Mouse (Mus musculus): Measurements from ENCODE around the gene Olfr535. TPM values are rescaled to one million over a fixed set of nuclear protein-coding genes. Genes with fewer than 3 reads are reported as not detected.
A peak's percentile ranks its signal among the peaks of the same experiment; 100 is the strongest.
"Not testable (repeated sequence)": the region's sequence is repeated elsewhere in the genome, so short reads cannot be mapped to it uniquely, and the experiment has no call there.

Olfr535 gene
- polyA plus RNA-seq, 1 experiment from 2014 or later: not detected

DNA sequence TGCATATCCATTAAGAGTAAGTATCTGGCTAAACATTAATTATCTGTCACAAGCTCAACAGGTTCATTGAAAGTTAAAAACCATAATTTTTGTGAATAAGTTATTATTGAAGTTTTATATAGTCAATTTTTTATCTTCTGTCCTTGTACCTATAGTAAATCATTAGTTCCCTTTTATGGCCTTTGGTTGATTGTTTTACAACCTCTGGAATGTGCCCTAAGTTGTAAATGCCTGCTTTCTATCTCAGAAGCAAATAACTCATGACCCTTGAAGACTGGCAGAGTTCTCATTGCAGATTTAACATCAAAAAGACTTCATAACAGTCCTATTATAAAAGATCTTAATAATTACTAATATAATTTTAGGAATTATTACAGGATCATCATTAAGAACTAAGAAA, 10.7 kb downstream of the Olfr535 start:
- peak; percentile 72 for ATAC-seq

DNA sequence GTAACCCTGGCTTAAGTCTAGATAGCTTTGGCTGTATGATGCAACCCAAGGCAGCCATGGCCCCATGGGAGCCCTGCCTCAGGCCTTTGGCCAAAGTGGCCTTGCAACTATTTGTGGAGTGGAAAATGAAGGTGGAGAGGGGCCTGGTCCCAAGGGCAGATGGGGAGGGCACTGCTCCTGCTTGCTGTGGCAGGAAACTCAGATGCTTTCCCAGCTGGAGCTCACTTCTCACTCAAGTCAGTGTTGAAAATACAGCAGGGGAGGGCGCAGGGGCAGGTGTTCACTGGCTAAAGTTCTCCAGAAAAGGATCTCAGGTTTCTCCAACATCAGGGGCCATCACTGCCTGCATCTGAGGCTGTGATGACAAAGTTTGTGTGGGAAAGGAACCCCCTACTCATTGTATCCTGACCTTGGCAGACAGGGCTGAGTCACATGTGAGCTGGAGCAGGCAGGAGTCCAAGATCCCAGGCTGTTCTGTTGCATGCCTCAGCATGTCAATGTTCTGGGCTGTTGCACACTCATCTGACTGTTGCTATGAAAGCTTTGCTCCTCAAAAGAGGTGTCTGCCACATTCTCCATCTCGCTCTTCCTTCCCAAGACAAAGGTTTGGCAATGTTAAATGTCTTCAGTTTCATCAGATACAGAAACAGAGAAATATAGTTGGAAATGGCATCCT, 23.5 kb downstream of the Olfr535 start, which contains the start of gene Olfr536:
Olfr536 (minus strand) TSS at position 51 of the 676 bp plus-strand sequence.
- not testable (repeated sequence) for H3K27me3 ChIP-seq (replicated peaks; ENCODE audit: control insufficient read depth, insufficient read depth, low read length); H3K27ac ChIP-seq (ENCODE audit: low read depth, low read length); H3K9me3 ChIP-seq (ENCODE audit: control insufficient read depth); ATAC-seq; H3K36me3 ChIP-seq (ENCODE audit: control insufficient read depth, insufficient read depth); H3K4me2 ChIP-seq (replicated peaks; ENCODE audit: low read depth); H3K9ac ChIP-seq (ENCODE audit: low read depth, low read length); H3K4me3 ChIP-seq (ENCODE audit: low read depth, low read length); H3K4me1 ChIP-seq (replicated peaks; ENCODE audit: control insufficient read depth, insufficient read depth, low read length)
- 76% methylated on average over 1 of the region's 2 CpGs for WGBS

More for the DNA sequence above, 10.7 kb downstream of the Olfr535 start:
- no peaks in the 10 kb centered on the region for H3K27me3 ChIP-seq (replicated peaks; ENCODE audit: control insufficient read depth, insufficient read depth, low read length)
- no peaks in the 10 kb centered on the region for H3K36me3 ChIP-seq (ENCODE audit: control insufficient read depth, insufficient read depth)
- H3K4me2 ChIP-seq (replicated peaks; ENCODE audit: low read depth): no peak overlapping the region
- TF ChIP-seq CTCF (IDR thresholded peaks at IDR 0.05; ENCODE audit: low read depth): no peak
- H3K27ac ChIP-seq (ENCODE audit: low read depth, low read length): no peak overlapping the region
- no peaks in the 10 kb centered on the region for H3K9me3 ChIP-seq (ENCODE audit: control insufficient read depth)
- H3K4me3 ChIP-seq (ENCODE audit: low read depth, low read length): no peak overlapping the region
- no peaks in the 10 kb centered on the region for H3K4me1 ChIP-seq (replicated peaks; ENCODE audit: control insufficient read depth, insufficient read depth, low read length)
- no peak overlapping the region for H3K9ac ChIP-seq (ENCODE audit: low read depth, low read length)

DNA sequence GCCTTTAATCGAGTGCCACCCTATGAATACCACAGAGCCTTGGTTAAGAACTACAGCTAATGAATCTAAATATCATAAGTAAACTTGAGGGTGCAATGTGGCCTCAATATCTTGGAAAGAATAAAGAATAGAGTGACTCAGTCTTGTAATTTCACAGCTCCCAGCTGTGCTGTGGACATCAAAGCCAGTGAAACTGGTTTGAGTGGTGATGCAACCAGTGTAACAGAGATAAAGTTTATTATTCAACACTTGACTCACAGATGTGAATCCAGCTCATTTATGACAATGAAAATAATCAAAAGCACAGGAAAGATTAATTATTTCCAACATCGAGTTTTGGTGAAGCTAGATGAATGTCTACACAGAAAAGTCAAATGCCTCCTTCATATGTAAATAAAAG, 55.7 kb downstream of the Olfr535 start:
- H3K4me2 ChIP-seq (replicated peaks; ENCODE audit: low read depth): no peak overlapping the region
- TF ChIP-seq CTCF (IDR thresholded peaks at IDR 0.05; ENCODE audit: low read depth): no peak
- 52% methylated on average over 2 of the region's 2 CpGs for WGBS
- H3K27ac ChIP-seq (ENCODE audit: low read depth, low read length): no peak overlapping the region
- ATAC-seq: no peak
- H3K36me3 ChIP-seq (ENCODE audit: control insufficient read depth, insufficient read depth): no peaks in the 10 kb centered on the region
- no peak overlapping the region for H3K9ac ChIP-seq (ENCODE audit: low read depth, low read length)
- H3K9me3 ChIP-seq (ENCODE audit: control insufficient read depth): no peaks in the 10 kb centered on the region
- no peaks in the 10 kb centered on the region for H3K4me1 ChIP-seq (replicated peaks; ENCODE audit: control insufficient read depth, insufficient read depth, low read length)
- H3K27me3 ChIP-seq (replicated peaks; ENCODE audit: control insufficient read depth, insufficient read depth, low read length): no peaks in the 10 kb centered on the region
- H3K4me3 ChIP-seq (ENCODE audit: low read depth, low read length): no peak overlapping the region

Other genes with a start within 250 kb of the Olfr535 start
- gene 5830411N06Rik, start 236.9 kb upstream of the Olfr535 start, polyA plus RNA-seq (2015; fragmentation: Nextera tagmentation; extraction: Ambion mirVana): not detected in 2 replicates
- not detected in 2 replicates for gene Olfr525, start 163.4 kb upstream of the Olfr535 start, polyA plus RNA-seq (2015; fragmentation: Nextera tagmentation; extraction: Ambion mirVana)
- gene Olfr527, start 150.2 kb upstream of the Olfr535 start, polyA plus RNA-seq (2015; fragmentation: Nextera tagmentation; extraction: Ambion mirVana): not detected in 2 replicates
- gene Olfr60, start 122.5 kb upstream of the Olfr535 start, polyA plus RNA-seq (2015; fragmentation: Nextera tagmentation; extraction: Ambion mirVana): not detected in 2 replicates
- gene Olfr530, start 107.9 kb upstream of the Olfr535 start, polyA plus RNA-seq (2015; fragmentation: Nextera tagmentation; extraction: Ambion mirVana): not detected in 2 replicates
- not detected in 2 replicates for gene Olfr531, start 81.3 kb upstream of the Olfr535 start, polyA plus RNA-seq (2015; fragmentation: Nextera tagmentation; extraction: Ambion mirVana)
- gene Olfr532, start 62.6 kb upstream of the Olfr535 start, polyA plus RNA-seq (2015; fragmentation: Nextera tagmentation; extraction: Ambion mirVana): not detected in 2 replicates
- not detected in 2 replicates for gene Olfr533, start 20.8 kb upstream of the Olfr535 start, polyA plus RNA-seq (2015; fragmentation: Nextera tagmentation; extraction: Ambion mirVana)
- gene Olfr536, start 23.2 kb downstream of the Olfr535 start, polyA plus RNA-seq (2015; fragmentation: Nextera tagmentation; extraction: Ambion mirVana): not detected in 2 replicates
- gene Olfr538, start 83.7 kb downstream of the Olfr535 start, polyA plus RNA-seq (2015; fragmentation: Nextera tagmentation; extraction: Ambion mirVana): not detected in 2 replicates
- gene Olfr46, start 117.1 kb downstream of the Olfr535 start, polyA plus RNA-seq (2015; fragmentation: Nextera tagmentation; extraction: Ambion mirVana): not detected in 2 replicates
- not detected in 2 replicates for gene Olfr61, start 144.8 kb downstream of the Olfr535 start, polyA plus RNA-seq (2015; fragmentation: Nextera tagmentation; extraction: Ambion mirVana)
- not detected in 2 replicates for gene Olfr53, start 162.2 kb downstream of the Olfr535 start, polyA plus RNA-seq (2015; fragmentation: Nextera tagmentation; extraction: Ambion mirVana)
- gene Olfr539, start 175.7 kb downstream of the Olfr535 start, polyA plus RNA-seq (2015; fragmentation: Nextera tagmentation; extraction: Ambion mirVana): not detected in 2 replicates
- not detected in 2 replicates for gene Olfr45, start 197.7 kb downstream of the Olfr535 start, polyA plus RNA-seq (2015; fragmentation: Nextera tagmentation; extraction: Ambion mirVana)
- not detected in 2 replicates for gene Olfr541, start 213.1 kb downstream of the Olfr535 start, polyA plus RNA-seq (2015; fragmentation: Nextera tagmentation; extraction: Ambion mirVana)

Measured in intestine, postnatal 0 days (tissue).